In genomic region chr10:56892666-56893209, GRCm38 (mm10) we compare ENCODE assay signal across 10 mouse cellular contexts.
A peak's percentile ranks its signal among the peaks of the same experiment; 100 is the strongest.
DNase-seq lines count a peak whose midpoint lies in the region; ATAC-seq lines count a peak whose summit lies in the region.
"Had no signal": no experiment of that assay in that cellular context is flagged by ENCODE, and none has a peak within 500 bp of the region (broad histone marks: within the 10 kb centered on the region; RNA-seq: fewer than 3 reads in every experiment).

No protein-coding gene starts in this region.

- H3K27me3 ChIP-seq in hindbrain, embryonic 10.5 days (ENCODE audit: insufficient read depth, poor library complexity, severe bottlenecking) = no peaks in the 10 kb centered on the region
- no peaks in the 10 kb centered on the region for H3K27me3 ChIP-seq in hindbrain, embryonic 13.5 days
- H3K27me3 ChIP-seq in embryonic facial prominence, embryonic 12.5 days = no peaks in the 10 kb centered on the region
- H3K27me3 ChIP-seq in hindbrain, embryonic 16.5 days (replicated peaks; ENCODE audit: control insufficient read depth, insufficient read depth, low read length) = no peaks in the 10 kb centered on the region
- no peaks in the 10 kb centered on the region for H3K27me3 ChIP-seq in midbrain, embryonic 15.5 days (replicated peaks)

- intact Hi-C loops in gastrocnemius, postnatal 36 days (cut with DNase I) = no loop called here

- WGBS in hindbrain, embryonic 10.5 days = 59% methylated on average over 10 of the region's 10 CpGs
- WGBS in hindbrain, embryonic 13.5 days = 57% methylated on average over 10 of the region's 10 CpGs
- WGBS in embryonic facial prominence, embryonic 12.5 days = 58% methylated on average over 10 of the region's 10 CpGs
- WGBS in hindbrain, embryonic 16.5 days = 51% methylated on average over 10 of the region's 10 CpGs
- WGBS in midbrain, embryonic 15.5 days = 46% methylated on average over 10 of the region's 10 CpGs

- ATAC-seq in hindbrain, embryonic 13.5 days (ENCODE audit: low FRiP score) = no peak; the same call in 1 of the 2 replicates
- ATAC-seq in embryonic facial prominence, embryonic 12.5 days (ENCODE audit: insufficient number of reproducible peaks, insufficient read depth, low FRiP score, low TSS enrichment) = 0 out of 2 replicates have a peak, but pooled peaks have one; percentile 47
- ATAC-seq in hindbrain, embryonic 16.5 days = no peak
- ATAC-seq in midbrain, embryonic 15.5 days (replicated peaks) = peak; percentile 4; the same call in 1 of the 2 replicates

- no peak overlapping the region for H3K4me3 ChIP-seq in hindbrain, embryonic 10.5 days
- H3K4me3 ChIP-seq in hindbrain, embryonic 13.5 days = no peak overlapping the region
- no peak overlapping the region for H3K4me3 ChIP-seq in embryonic facial prominence, embryonic 12.5 days
- H3K4me3 ChIP-seq in hindbrain, embryonic 16.5 days (ENCODE audit: low read length) = no peak overlapping the region
- H3K4me3 ChIP-seq in midbrain, embryonic 15.5 days = no peak overlapping the region
- H3K4me3 ChIP-seq: heart, adult 2 months had no signal

- no peaks in the 10 kb centered on the region for H3K9me3 ChIP-seq in hindbrain, embryonic 10.5 days
- no peaks in the 10 kb centered on the region for H3K9me3 ChIP-seq in hindbrain, embryonic 13.5 days
- 0 out of 2 replicates have a peak, but pooled peaks cover 2% of the 10 kb centered on the region for H3K9me3 ChIP-seq in embryonic facial prominence, embryonic 12.5 days
- peaks cover 3% of the 10 kb centered on the region; the same call in 1 of the 2 replicates for H3K9me3 ChIP-seq in hindbrain, embryonic 16.5 days (ENCODE audit: control insufficient read depth, low read length)
- H3K9me3 ChIP-seq in midbrain, embryonic 15.5 days = no peaks in the 10 kb centered on the region

- peaks cover 14% of the 10 kb centered on the region for H3K4me1 ChIP-seq in hindbrain, embryonic 10.5 days (replicated peaks)
- peaks cover 8% of the 10 kb centered on the region; the same call in 1 of the 2 replicates for H3K4me1 ChIP-seq in hindbrain, embryonic 13.5 days (replicated peaks)
- H3K4me1 ChIP-seq in embryonic facial prominence, embryonic 12.5 days = peaks cover 6% of the 10 kb centered on the region; the same call in 1 of the 2 replicates
- H3K4me1 ChIP-seq in hindbrain, embryonic 16.5 days (ENCODE audit: control insufficient read depth, insufficient read depth, low read depth, low read length) = no peaks in the 10 kb centered on the region
- peaks cover 9% of the 10 kb centered on the region for H3K4me1 ChIP-seq in midbrain, embryonic 15.5 days

- no peak overlapping the region for H3K9ac ChIP-seq in hindbrain, embryonic 13.5 days
- no peak overlapping the region for H3K9ac ChIP-seq in embryonic facial prominence, embryonic 12.5 days
- no peak overlapping the region for H3K9ac ChIP-seq in hindbrain, embryonic 16.5 days (ENCODE audit: low read depth, low read length)
- H3K9ac ChIP-seq in midbrain, embryonic 15.5 days = no peak overlapping the region

- no peak overlapping the region for H3K4me2 ChIP-seq in hindbrain, embryonic 13.5 days
- H3K4me2 ChIP-seq in embryonic facial prominence, embryonic 12.5 days (replicated peaks) = no peak overlapping the region
- no peak overlapping the region for H3K4me2 ChIP-seq in hindbrain, embryonic 16.5 days (ENCODE audit: low read length)
- H3K4me2 ChIP-seq in midbrain, embryonic 15.5 days = no peak overlapping the region

- H3K27ac ChIP-seq in hindbrain, embryonic 10.5 days = peak overlapping the region; percentile 30; the same call in 1 of the 2 replicates
- no peak overlapping the region for H3K27ac ChIP-seq in hindbrain, embryonic 13.5 days
- H3K27ac ChIP-seq in embryonic facial prominence, embryonic 12.5 days = 0 out of 2 replicates have a peak overlapping the region, but pooled peaks have one; percentile 42
- H3K27ac ChIP-seq in hindbrain, embryonic 16.5 days (ENCODE audit: low read depth, low read length) = peak overlapping the region; percentile 39; the same call in 1 of the 2 replicates
- no peak overlapping the region for H3K27ac ChIP-seq in midbrain, embryonic 15.5 days
- H3K27ac ChIP-seq: heart, adult 2 months; macrophage had no signal

- no peak for DNase-seq in hindbrain, embryonic 10.5 days (ENCODE audit: low spot score)
- no peak for DNase-seq in heart, postnatal 4 days
- DNase-seq in spleen, adult 12 weeks (ENCODE audit: low spot score) = no peak
- no peak for DNase-seq in gastrocnemius, postnatal 36 days
- DNase-seq: heart, adult 2 months had no signal

- H3K36me3 ChIP-seq in hindbrain, embryonic 10.5 days = no peaks in the 10 kb centered on the region
- H3K36me3 ChIP-seq in hindbrain, embryonic 13.5 days = no peaks in the 10 kb centered on the region
- no peaks in the 10 kb centered on the region for H3K36me3 ChIP-seq in embryonic facial prominence, embryonic 12.5 days
- H3K36me3 ChIP-seq in hindbrain, embryonic 16.5 days (ENCODE audit: control insufficient read depth, insufficient read depth, low read length) = no peaks in the 10 kb centered on the region
- H3K36me3 ChIP-seq in midbrain, embryonic 15.5 days (replicated peaks) = no peaks in the 10 kb centered on the region

Comparison
In these comparisons a context has a peak if more than half of its experiments do, and no peak if none do; other contexts are left out.
1. H3K27ac ChIP-seq: peak in hindbrain, embryonic 10.5 days (single experiment), embryonic facial prominence, embryonic 12.5 days (single experiment) and hindbrain, embryonic 16.5 days (single experiment); none in hindbrain, embryonic 13.5 days (single experiment) and midbrain, embryonic 15.5 days (single experiment).
2. ATAC-seq: peak in embryonic facial prominence, embryonic 12.5 days (single experiment) and midbrain, embryonic 15.5 days (single experiment); none in hindbrain, embryonic 13.5 days (single experiment) and hindbrain, embryonic 16.5 days (single experiment).